Mouse (Mus musculus): ENCODE results near the gene Marveld2.

GRCm38 (mm10) chr13:100570713-100571112 is 46.1 kb downstream of the Marveld2 start:
- TF ChIP-seq CTCF (IDR thresholded peaks at IDR 0.05; ENCODE audit: low read depth) (no peak), EP300 (IDR thresholded peaks at IDR 0.05; ENCODE audit: low read depth) (no peak)
